Mouse (Mus musculus) MEL-GATA-1-ER (cell line): Measurements from ENCODE around the gene Mthfsd.

Source experiments
- DNase-seq: peaks from one replicate; pipeline ENCODE4 v3.0.0-alpha.2; 2012; ENCODE audit warnings: low read depth; ENCODE audit errors: extremely low read depth

The Mthfsd gene

DNA sequence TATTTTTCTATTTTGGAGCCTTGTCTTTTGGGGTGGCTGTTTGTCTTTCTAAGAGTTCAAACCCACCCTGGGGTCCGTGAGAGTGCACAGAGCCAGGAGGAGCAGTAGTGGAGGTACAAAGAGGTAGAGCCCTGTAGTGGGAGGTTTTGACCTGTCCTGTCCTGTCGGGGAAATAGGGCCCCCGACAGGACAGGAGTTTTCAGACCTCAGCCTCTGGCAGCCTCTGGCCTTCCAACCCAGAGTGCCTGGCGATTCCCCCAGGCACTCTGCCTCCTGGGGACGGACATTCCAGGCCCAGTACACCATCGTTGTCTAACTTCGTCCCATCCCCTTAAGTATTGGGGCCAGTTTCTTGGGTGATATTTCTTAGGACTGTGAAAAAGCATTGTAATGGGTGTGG, 14.2 kb upstream of the Mthfsd start:
- DNase-seq = no peak

DNA sequence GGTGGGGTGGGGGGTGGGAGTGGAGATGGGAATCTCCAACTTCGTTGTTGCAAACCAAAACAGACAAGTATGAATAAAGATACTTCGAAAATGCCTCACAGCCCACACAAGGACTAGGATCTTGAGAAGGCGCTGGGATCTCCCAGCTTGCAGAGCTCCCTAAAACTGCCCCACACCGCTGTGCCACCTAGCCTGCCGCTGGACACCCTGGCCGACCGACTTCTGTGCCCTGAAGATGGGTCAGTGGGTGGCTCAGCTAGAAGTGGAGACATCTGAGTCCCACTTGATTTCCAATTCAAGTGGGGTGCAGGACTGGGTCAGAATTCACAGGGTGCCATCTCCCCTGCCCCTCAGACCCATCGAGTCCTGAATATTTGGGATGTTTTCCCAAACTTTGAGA, 13.5 kb upstream of the Mthfsd start:
- no peak for DNase-seq

DNA sequence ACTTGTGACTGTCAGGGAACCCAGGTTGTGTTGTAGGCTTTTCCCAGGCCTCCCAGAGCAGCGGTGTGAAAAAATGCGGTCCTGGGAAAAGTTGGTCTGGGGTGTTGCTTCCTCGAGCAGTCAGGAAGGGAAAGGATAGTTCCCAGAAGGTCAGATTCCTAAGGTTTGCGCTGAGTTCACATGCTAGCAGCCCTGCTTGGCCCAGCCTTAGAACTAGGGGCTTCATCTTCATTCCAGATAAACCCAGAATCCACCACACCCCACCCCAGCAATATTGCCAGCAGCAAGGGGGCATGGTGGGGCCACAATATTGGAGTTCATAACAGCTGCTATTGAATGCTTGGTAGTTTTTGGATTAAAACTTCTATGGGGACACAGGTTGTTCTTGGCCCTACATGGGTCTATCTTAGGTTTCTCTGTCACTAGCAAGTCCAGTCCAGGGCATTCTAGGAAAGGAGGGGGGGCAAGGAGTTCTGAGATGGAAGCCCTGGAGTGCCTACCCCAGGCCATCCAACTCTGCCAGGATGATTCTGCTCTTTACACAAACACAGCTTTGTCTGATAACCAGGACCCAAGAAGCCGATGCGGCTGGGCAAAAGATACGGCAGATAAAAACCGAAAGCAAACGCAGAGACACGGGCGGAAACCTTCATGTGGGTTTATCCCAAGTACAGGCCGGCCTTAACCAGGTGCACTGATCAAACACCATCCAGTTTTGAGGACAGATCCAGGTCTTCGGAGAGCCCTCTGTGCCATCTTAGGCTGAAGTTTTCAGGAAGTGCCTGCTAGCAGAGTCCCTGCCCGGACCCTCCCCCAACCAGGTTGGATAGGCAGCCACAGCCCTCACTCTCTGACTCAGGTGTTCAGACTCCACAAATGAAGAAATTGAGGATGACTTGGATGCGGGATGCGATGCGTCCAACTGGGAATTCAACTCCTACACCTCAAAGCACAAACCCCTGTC, 12.5 kb upstream of the Mthfsd start:
- DNase-seq = no peak

DNA sequence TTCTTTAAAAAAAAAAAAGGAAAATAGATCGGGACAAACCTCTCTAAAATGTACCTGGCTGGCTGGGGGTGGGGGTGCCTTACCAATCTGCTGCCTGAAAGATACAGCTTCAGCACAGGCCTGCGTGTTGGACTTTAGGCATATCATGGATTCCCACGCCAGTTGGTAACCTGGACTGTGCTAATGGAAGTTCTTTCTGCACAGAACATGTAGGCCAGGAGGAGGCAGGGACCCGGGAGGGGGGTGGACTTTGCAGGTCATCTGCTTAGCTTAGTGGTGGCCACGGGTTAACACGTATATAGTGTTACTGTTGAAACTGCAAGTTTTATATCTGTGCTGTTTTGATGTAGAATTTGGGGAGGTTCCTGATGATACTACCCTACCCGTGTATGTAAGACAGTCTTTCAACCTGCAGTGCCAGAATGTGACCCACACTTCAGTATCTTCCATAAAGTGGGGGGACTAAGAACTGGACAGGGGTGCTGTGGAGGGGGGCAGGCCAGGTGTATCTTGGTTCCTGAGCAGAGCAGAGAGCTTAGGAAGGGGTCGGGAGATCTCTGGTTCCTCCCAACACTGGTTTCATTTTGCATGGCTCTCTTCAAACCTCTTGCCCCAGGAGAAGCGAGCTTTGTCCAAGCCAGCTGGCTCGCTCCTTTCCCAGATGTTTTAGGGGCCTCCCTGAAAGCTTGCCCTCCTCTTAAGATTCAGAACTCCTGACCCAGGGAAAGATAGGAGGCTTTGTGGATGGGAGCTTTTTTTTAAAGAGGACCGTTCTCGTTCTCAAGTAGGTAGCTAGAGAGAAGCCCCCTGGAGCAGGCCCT, 11.7 kb upstream of the Mthfsd start:
- DNase-seq = no peak

DNA sequence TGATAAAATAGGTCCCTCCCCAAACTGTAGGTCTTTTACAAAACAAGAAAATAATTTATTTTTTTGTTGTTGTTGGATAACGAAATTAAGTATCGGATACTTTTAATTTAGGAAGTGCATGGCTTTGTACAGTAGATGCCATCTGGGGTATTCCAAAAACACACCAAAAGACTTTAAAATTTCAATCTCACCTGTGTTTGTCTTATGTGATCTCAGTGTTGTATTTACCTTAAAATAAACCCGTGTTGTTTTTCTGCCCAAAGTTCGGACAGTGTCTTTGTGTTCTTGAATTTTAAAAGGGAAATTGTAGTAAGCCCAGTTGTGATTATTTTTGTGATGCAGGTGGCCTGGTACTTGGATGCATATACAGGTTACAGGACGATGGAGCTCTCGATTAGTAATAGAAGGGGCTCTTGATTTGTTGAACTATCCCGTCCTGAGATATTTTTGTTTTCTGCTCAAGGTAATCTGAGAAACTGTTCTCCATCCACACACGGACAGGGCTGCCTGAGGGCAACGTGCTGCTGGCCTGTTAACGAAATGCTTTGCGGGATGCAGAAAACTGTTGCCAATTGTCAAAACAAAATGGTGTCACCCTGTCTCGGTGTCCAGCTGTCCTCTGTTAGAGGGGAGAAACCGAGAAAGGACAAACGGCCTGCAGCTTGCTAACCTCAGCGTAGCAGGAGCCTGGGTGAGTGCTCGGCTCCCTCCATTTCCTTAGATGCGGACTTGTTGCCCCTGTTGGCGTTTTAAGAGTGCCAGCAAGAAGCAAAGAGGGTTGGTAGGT, 10.6 kb upstream of the Mthfsd start:
- DNase-seq = no peak

DNA sequence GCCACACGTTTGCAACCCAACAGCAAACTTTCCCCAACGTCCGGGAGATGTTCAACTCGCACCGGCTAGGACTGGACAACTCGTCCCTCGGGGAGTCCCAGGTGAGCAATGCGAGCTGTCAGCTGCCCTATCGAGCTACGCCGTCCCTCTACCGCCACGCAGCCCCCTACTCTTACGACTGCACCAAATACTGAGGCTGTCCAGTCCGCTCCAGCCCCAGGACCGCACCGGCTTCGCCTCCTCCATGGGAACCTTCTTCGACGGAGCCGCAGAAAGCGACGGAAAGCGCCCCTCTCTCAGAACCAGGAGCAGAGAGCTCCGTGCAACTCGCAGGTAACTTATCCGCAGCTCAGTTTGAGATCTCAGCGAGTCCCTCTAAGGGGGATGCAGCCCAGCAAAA, 9.7 kb upstream of the Mthfsd start:
- DNase-seq = no peak

DNA sequence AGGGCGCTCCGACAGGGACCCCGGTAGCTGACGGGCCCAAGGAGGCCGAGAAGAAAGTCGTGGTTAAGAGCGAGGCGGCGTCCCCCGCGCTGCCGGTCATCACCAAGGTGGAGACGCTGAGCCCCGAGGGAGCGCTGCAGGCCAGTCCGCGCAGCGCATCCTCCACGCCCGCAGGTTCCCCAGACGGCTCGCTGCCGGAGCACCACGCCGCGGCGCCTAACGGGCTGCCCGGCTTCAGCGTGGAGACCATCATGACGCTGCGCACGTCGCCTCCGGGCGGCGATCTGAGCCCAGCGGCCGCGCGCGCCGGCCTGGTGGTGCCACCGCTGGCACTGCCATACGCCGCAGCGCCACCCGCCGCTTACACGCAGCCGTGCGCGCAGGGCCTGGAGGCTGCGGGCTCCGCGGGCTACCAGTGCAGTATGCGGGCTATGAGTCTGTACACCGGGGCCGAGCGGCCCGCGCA, 9.0 kb upstream of the Mthfsd start:
- DNase-seq = no peak

DNA sequence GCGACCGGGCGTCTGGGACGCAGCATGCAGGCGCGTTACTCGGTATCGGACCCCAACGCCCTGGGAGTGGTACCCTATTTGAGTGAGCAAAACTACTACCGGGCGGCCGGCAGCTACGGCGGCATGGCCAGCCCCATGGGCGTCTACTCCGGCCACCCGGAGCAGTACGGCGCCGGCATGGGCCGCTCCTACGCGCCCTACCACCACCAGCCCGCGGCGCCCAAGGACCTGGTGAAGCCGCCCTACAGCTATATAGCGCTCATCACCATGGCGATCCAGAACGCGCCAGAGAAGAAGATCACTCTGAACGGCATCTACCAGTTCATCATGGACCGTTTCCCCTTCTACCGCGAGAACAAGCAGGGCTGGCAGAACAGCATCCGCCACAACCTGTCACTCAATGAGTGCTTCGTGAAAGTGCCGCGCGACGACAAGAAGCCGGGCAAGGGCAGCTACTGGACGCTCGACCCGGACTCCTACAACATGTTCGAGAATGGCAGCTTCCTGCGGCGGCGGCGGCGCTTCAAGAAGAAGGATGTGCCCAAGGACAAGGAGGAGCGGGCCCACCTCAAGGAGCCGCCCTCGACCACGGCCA, 8.5 kb upstream of the Mthfsd start:
- DNase-seq = no peak

DNA sequence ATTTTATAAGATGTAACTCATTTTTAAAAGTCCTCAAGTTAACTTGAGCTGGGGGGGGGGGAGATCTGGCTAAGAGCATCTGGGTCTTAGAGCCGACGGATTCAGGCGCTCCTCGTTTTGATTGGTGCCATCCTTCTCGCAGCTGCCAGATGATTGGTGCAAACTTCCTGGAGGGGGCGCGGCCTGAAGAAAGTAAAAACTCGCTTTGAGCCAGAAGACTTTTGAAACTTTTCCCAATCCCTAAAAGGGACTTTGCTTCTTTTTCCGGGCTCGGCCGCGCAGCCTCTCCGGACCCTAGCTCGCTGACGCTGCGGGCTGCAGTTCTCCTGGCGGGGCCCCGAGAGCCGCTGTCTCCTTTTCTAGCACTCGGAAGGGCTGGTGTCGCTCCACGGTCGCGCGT, 7.8 kb upstream of the Mthfsd start, which contains the start of gene Foxc2:
Gene Foxc2, plus strand, starts transcription at position 224 of the 400 bp plus-strand sequence.
- peak; percentile 71 for DNase-seq

DNA sequence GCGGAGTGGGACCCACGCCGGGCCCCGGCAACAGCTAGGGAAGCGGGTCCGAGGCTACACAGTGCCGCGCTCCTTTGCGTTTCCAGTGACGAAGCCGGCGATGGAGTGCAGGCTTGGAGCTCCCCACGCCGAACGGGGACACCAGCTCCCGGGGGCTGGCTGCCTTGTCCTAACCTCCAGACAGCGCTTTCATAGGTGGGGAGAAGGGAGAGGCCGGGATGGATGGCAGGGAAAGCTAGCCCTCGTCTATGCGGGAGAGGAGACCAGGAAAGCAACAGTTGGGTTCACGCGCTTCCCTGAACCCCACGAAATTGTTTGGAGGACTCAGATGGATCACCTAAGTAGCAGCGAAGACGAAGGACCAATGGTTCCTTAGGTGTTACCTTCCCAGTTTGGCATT, 6.9 kb upstream of the Mthfsd start:
- no peak for DNase-seq

DNA sequence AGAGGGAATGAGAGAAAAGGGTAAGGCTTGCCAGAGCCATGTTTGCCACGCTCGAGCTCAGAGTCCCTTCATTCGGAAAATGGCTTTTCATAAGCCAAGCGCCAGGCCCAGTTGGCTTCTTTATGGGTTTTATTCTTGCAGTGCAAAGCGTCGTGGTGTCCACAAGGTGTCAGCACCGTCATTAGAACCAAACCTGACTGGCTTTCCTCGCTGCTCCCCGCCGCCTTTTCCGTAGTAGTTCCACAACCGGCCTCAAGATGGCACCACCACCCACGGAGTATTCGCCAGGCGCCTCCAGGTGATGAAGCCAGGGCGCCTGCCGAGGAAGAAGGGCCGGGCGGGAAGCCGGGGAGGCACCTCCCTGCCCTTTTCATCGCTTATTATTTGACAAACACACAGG, 5.1 kb upstream of the Mthfsd start:
- peak; percentile 70 for DNase-seq

DNA sequence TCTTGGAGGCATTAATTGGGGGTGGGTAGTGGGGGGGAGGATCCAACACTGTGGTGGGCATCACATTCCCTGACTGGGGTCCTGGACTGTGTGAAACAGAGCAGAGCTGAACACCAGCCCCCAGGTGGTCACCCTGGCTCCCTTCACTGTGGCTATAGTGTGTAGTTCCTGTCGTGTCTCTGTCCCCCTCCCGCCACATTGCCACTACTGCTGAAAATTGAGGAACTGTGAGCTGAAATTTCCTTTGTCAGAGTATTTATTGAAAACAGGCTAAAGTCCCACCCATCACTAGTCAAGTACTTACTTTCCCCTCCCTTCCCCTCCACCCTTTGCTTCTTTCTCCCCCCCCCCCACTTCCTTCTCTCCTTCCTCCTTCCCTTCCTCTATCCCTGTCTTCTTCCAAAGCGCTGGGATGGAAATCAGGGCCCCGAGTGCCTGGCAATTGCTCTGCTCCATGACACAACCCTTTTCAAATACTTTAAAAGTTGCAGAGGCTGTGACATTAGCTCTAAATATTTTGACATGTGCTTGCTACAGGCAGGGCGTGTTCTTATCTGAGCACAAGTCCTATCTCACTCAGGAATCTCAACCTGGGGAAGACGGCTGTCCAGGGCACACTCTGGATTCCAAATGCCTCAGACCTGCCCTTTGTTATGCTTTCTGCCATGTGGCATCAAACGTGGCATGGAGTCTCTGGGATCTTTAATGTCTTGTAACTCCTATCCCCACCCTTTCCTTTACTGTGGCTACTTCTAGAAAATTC, 3.1 kb upstream of the Mthfsd start:
- no peak for DNase-seq

DNA sequence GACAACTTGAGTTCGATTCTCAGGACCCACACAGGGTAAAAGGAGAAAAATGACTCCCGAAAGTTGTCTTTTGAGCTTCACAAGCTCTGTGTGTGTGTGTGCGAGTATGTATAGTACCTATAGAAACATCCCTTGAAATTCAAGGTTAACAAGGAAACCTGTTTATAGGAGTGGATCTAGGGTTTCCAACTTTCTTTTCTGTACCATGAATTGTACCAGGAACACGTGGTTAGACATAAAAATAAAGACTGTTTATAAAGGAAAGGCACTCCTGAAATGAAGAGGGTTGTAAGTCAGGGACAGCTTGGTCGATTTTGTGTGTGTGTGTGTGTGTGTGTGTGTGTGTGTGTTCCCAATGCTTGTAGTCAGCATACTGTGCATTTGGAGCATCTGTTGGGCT, 465 bp upstream of the Mthfsd start:
- DNase-seq = no peak

DNA sequence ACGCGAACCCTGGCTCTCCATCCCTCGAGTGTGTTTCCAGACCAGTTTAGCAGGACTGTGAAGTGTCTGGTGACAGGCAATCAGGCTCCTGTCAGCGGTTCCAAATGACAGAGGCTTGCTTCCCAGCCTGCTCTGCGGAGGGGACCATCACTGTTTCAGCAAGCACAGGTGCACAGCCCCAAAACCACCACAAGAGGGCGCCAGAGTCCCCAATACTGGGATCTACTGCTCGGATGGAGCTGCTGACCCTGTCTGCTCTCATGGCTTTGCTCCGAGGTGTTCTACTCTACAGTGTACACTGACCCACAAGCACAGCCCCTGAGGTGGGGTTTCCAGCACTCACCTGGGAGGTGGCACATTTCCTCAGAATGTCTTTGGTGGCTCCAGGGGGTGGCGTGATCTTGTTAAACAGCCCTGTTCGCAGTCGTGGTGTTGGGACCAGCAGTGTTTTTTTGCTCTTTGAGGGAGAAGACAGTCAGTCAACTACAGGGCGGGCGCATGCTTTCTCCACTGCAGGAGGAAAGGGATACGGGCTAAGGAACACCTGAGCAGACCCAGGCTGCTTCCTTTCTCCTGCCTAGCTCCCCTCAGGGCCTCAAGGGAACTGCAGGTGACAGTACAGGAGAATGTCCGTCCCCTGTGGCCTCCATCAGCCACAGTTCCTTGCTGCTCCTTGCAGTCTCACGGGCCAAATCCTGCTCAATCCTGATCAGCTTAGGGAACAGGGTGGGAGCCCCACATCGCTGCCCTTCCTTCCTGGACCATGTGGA, 4.0 kb downstream of the Mthfsd start:
- no peak for DNase-seq

DNA sequence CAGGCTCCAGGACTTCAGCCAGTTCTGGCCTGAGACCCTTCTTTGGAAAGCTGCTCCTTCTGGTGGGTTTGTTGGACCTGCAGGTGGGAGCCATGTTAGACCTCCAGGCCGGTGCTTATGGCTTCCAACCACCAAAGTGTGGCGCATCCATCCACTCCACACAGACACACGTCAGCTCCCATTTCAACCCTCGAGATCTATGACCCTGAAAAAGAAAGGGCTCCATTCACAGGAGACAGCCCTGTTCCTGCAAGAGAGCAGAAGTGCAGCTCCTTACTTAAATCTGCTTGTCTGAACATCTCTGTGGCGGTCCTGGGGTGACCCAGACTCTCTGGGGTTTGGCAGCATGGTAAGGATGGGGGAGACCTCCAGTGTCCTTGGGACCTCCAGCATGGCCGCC, 14.7 kb downstream of the Mthfsd start:
- DNase-seq = no peak

DNA sequence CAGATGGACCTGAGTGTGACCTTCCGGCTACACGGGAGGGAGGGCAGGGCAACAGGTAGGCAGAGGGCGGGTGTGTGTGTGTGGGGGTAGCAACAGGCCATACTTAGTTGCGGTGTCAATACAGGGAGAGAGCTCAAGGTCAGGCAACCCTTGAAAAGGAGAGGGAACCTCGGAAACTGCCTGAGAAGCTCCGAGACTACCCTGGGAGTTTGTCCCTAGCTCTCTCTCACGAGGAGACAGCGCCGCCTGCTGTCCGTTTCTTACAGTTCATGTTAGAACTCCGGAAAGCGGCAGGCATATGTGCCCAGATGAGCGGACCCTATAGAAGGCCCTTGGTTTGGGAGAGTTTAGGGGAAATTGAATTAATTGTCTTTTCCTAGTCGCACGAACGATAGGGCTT, 15.6 kb downstream of the Mthfsd start:
- DNase-seq = peak; percentile 52

DNA sequence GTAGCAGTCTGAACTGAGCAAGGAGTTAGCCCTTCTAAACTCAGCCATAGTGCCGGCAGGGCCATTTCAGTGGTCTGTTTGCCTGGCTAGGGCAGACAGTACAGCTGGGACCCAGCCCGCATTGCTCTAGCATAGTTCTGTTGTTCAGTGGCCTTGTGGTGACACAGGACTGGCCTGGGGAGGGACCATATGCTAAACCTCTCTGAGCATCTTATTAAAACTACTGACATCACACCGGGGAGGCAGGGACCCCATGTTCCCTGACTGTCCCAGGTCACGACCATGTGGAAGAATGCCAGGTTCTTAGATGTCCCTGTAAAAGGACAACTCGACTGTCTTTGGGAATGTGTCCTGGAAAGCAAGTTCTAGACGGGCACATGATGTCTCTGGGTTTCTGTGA, 16.1 kb downstream of the Mthfsd start:
- no peak for DNase-seq

DNA sequence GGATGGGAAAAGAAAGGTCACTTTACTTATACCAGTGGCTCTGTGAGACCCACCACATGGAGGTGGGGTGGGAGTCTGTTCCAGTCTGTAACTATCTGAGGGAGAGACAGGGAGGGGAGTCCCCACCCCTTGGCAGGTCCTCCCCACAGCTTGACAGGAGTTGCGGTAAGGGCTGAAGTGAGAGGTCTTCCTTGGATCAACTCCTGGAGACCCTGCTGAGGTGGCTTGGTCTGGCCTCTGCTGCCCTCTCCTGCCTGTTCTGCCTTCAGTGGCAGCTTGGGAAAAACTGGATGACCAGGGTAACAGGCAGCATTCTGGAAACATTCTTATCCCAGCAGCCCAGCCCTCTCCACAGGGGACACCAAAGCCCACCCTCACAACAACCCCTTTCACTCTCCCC, 17.5 kb downstream of the Mthfsd start:
- DNase-seq = no peak

DNA sequence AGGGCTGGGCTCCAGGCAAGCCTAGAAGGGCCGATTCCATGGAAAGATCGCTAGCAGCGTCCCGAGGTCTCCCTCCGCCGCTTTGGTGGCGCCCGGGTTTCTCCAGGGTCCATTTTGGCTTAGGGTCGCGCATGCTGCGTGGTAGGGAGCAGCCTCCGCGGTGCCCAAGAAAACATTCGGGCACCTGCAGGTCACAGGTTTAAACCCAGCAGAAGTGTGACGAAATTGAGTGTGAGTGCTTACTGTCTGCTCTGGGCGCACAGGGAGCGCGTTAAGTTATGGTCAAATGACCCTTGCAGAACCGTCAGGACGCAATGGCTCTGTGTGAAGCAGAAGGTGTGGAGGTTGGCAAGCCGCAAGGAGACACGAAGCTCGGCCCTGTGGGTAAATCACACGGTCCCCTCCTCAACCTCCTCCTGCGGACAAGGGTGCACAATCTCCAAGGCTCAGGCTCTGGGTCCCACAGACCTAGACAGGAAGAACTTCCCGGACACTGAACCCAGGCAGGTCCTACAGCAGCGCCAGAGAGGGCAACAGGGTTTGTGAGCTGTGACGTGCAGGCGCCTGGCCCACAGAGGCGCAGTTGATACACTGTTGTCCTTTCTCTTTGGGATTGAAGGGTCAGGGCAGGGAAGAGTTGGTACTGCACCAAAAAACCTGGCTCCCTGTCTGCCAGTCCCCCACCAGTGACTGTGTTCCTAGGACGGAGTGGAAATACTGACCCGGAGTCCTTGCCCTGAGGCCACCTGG, 18.4 kb downstream of the Mthfsd start:
- no peak for DNase-seq
